14 mouse cellular contexts compared by ENCODE assay signal in genomic region chr6:24101281-24101680, GRCm38 (mm10).
DNase-seq lines count a peak whose midpoint lies in the region.
"Had no signal": no experiment of that assay in that cellular context is flagged by ENCODE, and none has a peak within 500 bp of the region (broad histone marks: within the 10 kb centered on the region; RNA-seq: fewer than 3 reads in every experiment).

No protein-coding gene starts in this region.

- DNase-seq in left cerebral cortex, postnatal 4 days, result peak; percentile 21
- no peak for DNase-seq in left cerebral cortex, postnatal 14 days (ENCODE audit: low spot score in 2 of 2)
- peak; percentile 66 to 72 for DNase-seq in cerebellum, adult 18-20 months
- DNase-seq in cerebellum, adult 9-11 months, result peak; percentile 79
- DNase-seq in cerebellum, postnatal 36 days, result peak; percentile 62 to 72
- DNase-seq in spleen, adult 18-20 months, result no peak
- DNase-seq in right cerebral cortex, postnatal 10 days (ENCODE audit: low spot score in 2 of 2), result no peak
- DNase-seq in c-Kit-positive CD71-positive TER-119-positive erythroid progenitor cells, embryonic 14.5 days (ENCODE audit: low spot score), result no peak
- DNase-seq: adrenal gland, postnatal 14 days; embryo, embryonic 11 days; gastrocnemius, postnatal 36 days; heart, adult 11 months; heart, postnatal 36 days; kidney, adult 11 months had no signal

- intact Hi-C loops in left cerebral cortex, postnatal 4 days (cut with DNase I), result no loop called here
- intact Hi-C loops in left cerebral cortex, postnatal 14 days (cut with DNase I), result loop anchor here (10.0 kb wide), 1 partner anchor 244 kb away; no protein-coding TSS in a partner anchor

Comparison
In these comparisons a context has a peak if more than half of its experiments do, and no peak if none do; other contexts are left out.
1. DNase-seq: peak in left cerebral cortex, postnatal 4 days (single experiment), cerebellum, adult 18-20 months (2 of 2), cerebellum, adult 9-11 months (single experiment) and cerebellum, postnatal 36 days (2 of 2); none in left cerebral cortex, postnatal 14 days (0 of 2), spleen, adult 18-20 months (0 of 2), right cerebral cortex, postnatal 10 days (0 of 2) and c-Kit-positive CD71-positive TER-119-positive erythroid progenitor cells, embryonic 14.5 days (single experiment).